In genomic region chr15:79440651-79441330, GRCm38 (mm10) we compare ENCODE assay signal across 8 mouse cellular contexts. TPM values are rescaled to one million over a fixed set of nuclear protein-coding genes. Genes with fewer than 3 reads are reported as not detected.
DNase-seq lines count a peak whose midpoint lies in the region; ATAC-seq lines count a peak whose summit lies in the region.

No protein-coding gene starts in this region.

- peak overlapping the region; percentile 73 for H3K4me3 ChIP-seq in kidney, embryonic 15.5 days (replicated peaks)
- H3K4me3 ChIP-seq in brown adipose tissue, adult 24 weeks (ENCODE audit: insufficient read depth, low read depth, low read length), result peak overlapping the region; percentile 77
- peak overlapping the region; percentile 90 for H3K4me3 ChIP-seq in hindbrain, embryonic 13.5 days
- H3K4me3 ChIP-seq in midbrain, embryonic 13.5 days (replicated peaks), result peak overlapping the region; percentile 93

- peaks cover 66% of the 10 kb centered on the region for H3K4me1 ChIP-seq in kidney, embryonic 15.5 days
- peaks cover 42% of the 10 kb centered on the region for H3K4me1 ChIP-seq in brown adipose tissue, adult 24 weeks (ENCODE audit: control insufficient read depth, insufficient read depth, insufficient read length, low read length)
- H3K4me1 ChIP-seq in hindbrain, embryonic 13.5 days (replicated peaks), result peaks cover 66% of the 10 kb centered on the region
- peaks cover 57% of the 10 kb centered on the region for H3K4me1 ChIP-seq in midbrain, embryonic 13.5 days (replicated peaks)

- H3K36me3 ChIP-seq in kidney, embryonic 15.5 days, result peaks cover 29% of the 10 kb centered on the region
- peaks cover 30% of the 10 kb centered on the region for H3K36me3 ChIP-seq in hindbrain, embryonic 13.5 days
- H3K36me3 ChIP-seq in midbrain, embryonic 13.5 days, result peaks cover 31% of the 10 kb centered on the region

- H3K27me3 ChIP-seq in kidney, embryonic 15.5 days, result no peaks in the 10 kb centered on the region
- H3K27me3 ChIP-seq in hindbrain, embryonic 13.5 days, result no peaks in the 10 kb centered on the region
- no peaks in the 10 kb centered on the region for H3K27me3 ChIP-seq in midbrain, embryonic 13.5 days

- peak overlapping the region; percentile 77 for H3K4me2 ChIP-seq in kidney, embryonic 15.5 days
- H3K4me2 ChIP-seq in hindbrain, embryonic 13.5 days, result peak overlapping the region; percentile 99
- H3K4me2 ChIP-seq in midbrain, embryonic 13.5 days (replicated peaks), result peak overlapping the region; percentile 99

- WGBS in kidney, embryonic 15.5 days, result 4% methylated on average over 11 of the region's 11 CpGs
- 20% methylated on average over 11 of the region's 11 CpGs for WGBS in hindbrain, embryonic 13.5 days
- 23% methylated on average over 11 of the region's 11 CpGs for WGBS in midbrain, embryonic 13.5 days

- peak overlapping the region; percentile 97 for H3K27ac ChIP-seq in kidney, embryonic 15.5 days
- peak overlapping the region; percentile 43 for H3K27ac ChIP-seq in brown adipose tissue, adult 24 weeks (replicated peaks; ENCODE audit: low read depth, low read length)
- H3K27ac ChIP-seq in hindbrain, embryonic 13.5 days, result peak overlapping the region; percentile 99
- peak overlapping the region; percentile 95 for H3K27ac ChIP-seq in midbrain, embryonic 13.5 days

- peak; percentile 12; the same call in 1 of the 2 replicates for ATAC-seq in kidney, embryonic 15.5 days (replicated peaks; ENCODE audit: low FRiP score)
- no peak for ATAC-seq in hindbrain, embryonic 13.5 days (ENCODE audit: low FRiP score)
- ATAC-seq in midbrain, embryonic 13.5 days, result peak; percentile 49
- ATAC-seq in monocyte, adult 5-6 weeks (replicated peaks; ENCODE audit: insufficient number of reproducible peaks, low FRiP score, low TSS enrichment, poor library complexity, severe bottlenecking), result no peak

- H3K9me3 ChIP-seq in kidney, embryonic 15.5 days (replicated peaks), result no peaks in the 10 kb centered on the region
- H3K9me3 ChIP-seq in hindbrain, embryonic 13.5 days, result no peaks in the 10 kb centered on the region
- no peaks in the 10 kb centered on the region for H3K9me3 ChIP-seq in midbrain, embryonic 13.5 days

- H3K9ac ChIP-seq in kidney, embryonic 15.5 days, result peak overlapping the region; percentile 83
- peak overlapping the region; percentile 100 for H3K9ac ChIP-seq in hindbrain, embryonic 13.5 days
- peak overlapping the region; percentile 99 for H3K9ac ChIP-seq in midbrain, embryonic 13.5 days (replicated peaks)

- DNase-seq in kidney, adult 18-20 months, result no peak
- DNase-seq in right cerebral cortex, postnatal 10 days (ENCODE audit: low spot score in 2 of 2), result no peak
- no peak for DNase-seq in right cerebral cortex, adult 2 months (ENCODE audit: low spot score in 2 of 2)

RNA-seq across cellular contexts. Expression of gene Csnk1e, which starts 14.6 kb away (rescaled TPM):
- polyA plus RNA-seq in kidney, embryonic 15.5 days (2015; fragmentation: Nextera tagmentation; extraction: Ambion mirVana), result 87.0 and 90.6 TPM in 2 replicates
- 17.4 and 24.8 TPM in 2 replicates for polyA plus RNA-seq in brown adipose tissue, adult 24 weeks (2012; ENCODE audit: insufficient read depth, insufficient read length, missing spikeins)
- polyA plus RNA-seq in hindbrain, embryonic 13.5 days (2015; fragmentation: Nextera tagmentation; extraction: Ambion mirVana), result 231 and 245 TPM in 2 replicates
- polyA plus RNA-seq in midbrain, embryonic 13.5 days (2015; fragmentation: Nextera tagmentation; extraction: Ambion mirVana), result 233 and 269 TPM in 2 replicates
- 40.4 to 66.9 TPM (median 49.9 TPM) in 3 replicates for total RNA-seq in monocyte, adult 5-6 weeks (2017)

RNA-seq across cellular contexts. Expression of gene Tmem184b, which starts 37.4 kb away (rescaled TPM):
- 67.7 and 75.5 TPM in 2 replicates for polyA plus RNA-seq in kidney, embryonic 15.5 days (2015; fragmentation: Nextera tagmentation; extraction: Ambion mirVana)
- polyA plus RNA-seq in brown adipose tissue, adult 24 weeks (2012; ENCODE audit: insufficient read depth, insufficient read length, missing spikeins), result 60.3 and 71.0 TPM in 2 replicates
- polyA plus RNA-seq in hindbrain, embryonic 13.5 days (2015; fragmentation: Nextera tagmentation; extraction: Ambion mirVana), result 37.7 and 39.2 TPM in 2 replicates
- 32.8 and 35.0 TPM in 2 replicates for polyA plus RNA-seq in midbrain, embryonic 13.5 days (2015; fragmentation: Nextera tagmentation; extraction: Ambion mirVana)
- 10.6 to 25.9 TPM (median 19.9 TPM) in 3 replicates for total RNA-seq in monocyte, adult 5-6 weeks (2017)

Comparison
In these comparisons a context has a peak if more than half of its experiments do, and no peak if none do; other contexts are left out.
1. ATAC-seq: peak in kidney, embryonic 15.5 days (single experiment) and midbrain, embryonic 13.5 days (single experiment); none in hindbrain, embryonic 13.5 days (single experiment) and monocyte, adult 5-6 weeks (single experiment).
2. H3K27ac ChIP-seq: peak in every context shown above with its lines; median percentile 99 in hindbrain, embryonic 13.5 days; 97 in kidney, embryonic 15.5 days; 95 in midbrain, embryonic 13.5 days; 43 in brown adipose tissue, adult 24 weeks.
3. Peak in every context shown above with its lines, with median percentiles within 50 percentile points of each other: H3K4me2 ChIP-seq, H3K4me3 ChIP-seq and H3K9ac ChIP-seq.